Mouse (Mus musculus) thymus, adult 18-20 months (tissue): Measurements from ENCODE around the gene Mgrn1.
A peak's percentile ranks its signal among the peaks of the same experiment; 100 is the strongest.

Source experiments
- DNase-seq, 2 experiments: peaks; one replicate each; pipeline ENCODE4 v3.0.0; 2022; ENCODE audit warnings: mixed read lengths in 2 of 2

Mgrn1 gene

DNA sequence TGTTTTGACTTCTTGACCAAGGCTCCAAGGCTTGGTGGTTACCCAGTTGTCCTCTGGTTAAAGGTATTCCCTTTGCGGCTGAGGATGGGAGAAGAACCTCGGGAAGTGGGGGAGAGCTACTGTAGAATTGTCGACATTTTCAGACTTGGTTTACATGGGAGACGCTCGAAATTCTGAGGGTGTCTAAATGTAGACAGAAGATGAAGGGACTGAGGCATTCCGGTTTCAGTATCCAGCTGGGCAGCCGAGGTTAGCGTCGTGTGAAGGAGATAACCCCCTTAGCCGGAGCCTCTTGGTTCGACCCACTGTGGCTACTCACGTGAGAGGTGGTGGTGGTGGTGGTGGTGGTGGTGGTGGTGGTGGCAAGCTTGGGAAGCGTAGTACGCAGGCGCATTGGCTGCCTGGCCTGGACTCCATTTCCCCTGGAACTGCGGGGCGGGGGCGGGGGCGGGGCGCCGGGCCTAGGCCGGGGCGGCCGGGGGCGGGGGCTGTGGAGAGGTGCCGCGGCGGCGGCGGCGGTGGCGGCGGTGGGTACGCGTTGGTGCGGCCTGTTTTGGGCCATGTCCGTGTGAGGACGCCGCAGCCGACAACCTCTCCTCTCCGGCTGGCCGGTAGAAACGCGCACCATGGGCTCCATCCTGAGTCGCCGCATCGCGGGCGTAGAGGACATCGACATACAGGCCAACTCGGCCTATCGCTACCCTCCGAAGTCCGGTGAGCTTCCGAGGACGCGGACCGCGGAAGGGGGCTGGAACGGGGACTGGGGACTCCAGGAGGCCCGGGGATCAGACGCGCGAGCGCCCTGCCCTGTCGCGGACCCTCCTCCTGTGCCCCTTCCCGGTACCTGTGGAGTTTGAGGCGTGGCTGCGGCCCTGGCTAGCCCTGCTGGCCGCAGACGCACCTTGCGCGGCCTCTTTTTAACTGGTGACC is at the start of gene Mgrn1:
TSS of gene Mgrn1 (plus strand) at position 490 of the 930 bp plus-strand sequence.
- peak; percentile 68 to 75 for DNase-seq

DNA sequence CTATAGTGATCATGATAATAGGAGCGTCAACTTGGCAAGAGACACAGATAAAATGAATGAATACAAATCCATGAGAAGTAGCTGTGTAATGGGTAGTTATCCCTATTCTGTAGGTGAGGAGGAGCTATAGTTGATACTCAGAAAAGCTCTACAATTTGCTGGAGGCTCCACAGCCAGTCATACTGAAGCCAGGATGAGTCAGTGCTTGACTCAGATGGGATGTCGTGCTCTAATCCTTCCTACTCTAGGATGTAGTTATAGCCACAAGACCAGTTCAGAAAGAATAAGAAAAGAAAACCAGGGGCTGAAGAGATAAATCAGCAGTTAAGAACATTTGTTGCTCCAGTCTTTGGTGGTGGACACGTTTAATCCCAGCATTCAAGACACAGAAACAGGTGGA is 48.4 kb upstream of the Mgrn1 start:
- no peak for DNase-seq

DNA sequence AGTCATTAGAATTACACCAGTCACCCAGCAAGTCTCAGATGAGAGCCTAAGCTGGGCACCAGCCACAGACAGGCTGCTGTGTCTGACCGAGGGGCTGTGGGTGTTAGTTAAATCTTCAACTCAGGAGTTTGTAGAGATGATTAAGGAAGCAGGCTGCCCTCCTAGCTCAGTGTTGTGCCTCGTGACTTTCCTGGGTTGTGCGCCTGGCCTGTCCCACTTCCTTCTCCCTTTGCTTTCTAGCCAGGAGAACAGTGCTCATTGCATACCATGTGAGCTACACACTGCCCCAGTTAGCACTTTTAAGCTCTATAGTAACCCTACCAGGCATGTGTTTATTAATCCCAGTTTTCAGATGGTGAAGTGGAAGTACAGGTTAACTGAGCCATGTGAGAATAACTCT is 46.5 kb upstream of the Mgrn1 start:
- no peak for DNase-seq

DNA sequence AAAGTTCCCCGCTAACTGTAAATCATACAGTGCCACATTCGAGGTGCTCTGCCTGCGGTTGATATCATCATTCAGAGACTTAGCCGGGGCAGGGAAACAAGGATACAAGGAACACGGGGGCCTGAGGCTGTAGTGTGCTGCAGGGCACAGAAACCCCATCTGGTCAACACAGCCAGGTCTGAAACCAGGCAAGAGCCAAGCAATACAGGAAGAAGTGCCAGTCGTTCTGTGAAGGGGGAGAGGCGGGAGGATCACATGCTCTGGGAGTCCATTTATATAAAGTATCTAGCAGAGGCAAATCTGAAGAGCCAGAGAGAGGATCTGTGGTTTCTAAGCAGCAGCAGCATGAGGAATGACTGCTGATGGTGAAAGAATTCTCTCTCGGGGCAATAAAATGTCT is 45.8 kb upstream of the Mgrn1 start:
- no peak for DNase-seq

DNA sequence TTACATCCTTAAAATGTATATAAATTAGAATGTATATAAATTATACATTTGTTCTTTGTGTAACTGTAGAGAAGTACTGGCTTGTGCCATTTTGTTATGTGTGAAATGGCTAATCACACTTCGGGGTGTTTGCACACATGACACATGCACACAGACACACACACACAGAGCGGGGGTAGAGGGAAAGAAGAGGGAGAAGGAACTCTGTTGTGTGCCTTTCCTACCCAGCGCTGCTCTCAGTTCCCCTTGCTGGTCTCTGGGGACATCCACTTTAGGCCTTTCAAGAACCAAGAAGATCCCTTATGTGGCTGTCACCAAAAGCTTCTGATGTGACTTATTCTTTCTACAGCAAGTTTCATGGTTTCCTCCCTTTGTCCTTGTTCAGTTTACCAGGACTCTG is 39.0 kb upstream of the Mgrn1 start:
- no peak for DNase-seq

DNA sequence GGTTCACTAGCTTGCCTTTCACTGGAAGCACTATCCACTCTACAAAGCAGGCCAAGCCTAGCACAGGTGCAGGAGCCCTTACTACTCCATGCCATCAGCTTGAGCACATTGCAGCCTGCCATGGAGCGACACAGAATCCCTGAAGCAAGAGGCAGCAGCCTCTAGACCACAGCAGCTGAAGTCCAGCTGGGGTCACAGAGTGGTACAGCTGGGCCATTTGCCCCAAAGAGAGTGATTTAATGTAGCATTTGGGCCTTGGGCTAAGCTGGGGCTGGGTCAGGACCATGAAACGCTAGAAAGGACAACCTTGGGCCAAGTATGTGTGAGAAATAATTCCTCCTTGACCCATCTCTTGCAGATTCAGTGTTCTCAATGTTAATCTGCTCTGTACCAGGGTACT is 38.0 kb upstream of the Mgrn1 start:
- no peak for DNase-seq

DNA sequence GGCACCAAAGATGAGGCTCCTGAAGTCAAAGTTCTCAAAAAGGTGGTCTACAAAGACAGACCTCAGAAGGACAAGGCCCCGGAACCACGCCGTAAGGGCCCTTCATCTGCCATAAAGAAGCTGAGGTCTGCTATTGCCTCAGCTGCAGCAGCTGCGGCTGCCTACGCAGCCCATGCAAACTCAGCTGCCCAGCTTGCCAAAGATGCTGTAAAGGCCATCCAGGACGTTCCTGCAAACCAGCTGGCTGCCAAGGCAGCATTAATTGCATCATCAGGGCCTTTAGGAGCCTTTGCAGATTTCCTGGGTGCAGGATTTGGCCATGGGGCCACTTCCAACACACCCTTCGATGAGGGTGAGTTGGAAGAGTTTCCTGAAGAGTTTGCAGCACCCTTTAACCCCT is 35.7 kb upstream of the Mgrn1 start:
- DNase-seq, result no peak

DNA sequence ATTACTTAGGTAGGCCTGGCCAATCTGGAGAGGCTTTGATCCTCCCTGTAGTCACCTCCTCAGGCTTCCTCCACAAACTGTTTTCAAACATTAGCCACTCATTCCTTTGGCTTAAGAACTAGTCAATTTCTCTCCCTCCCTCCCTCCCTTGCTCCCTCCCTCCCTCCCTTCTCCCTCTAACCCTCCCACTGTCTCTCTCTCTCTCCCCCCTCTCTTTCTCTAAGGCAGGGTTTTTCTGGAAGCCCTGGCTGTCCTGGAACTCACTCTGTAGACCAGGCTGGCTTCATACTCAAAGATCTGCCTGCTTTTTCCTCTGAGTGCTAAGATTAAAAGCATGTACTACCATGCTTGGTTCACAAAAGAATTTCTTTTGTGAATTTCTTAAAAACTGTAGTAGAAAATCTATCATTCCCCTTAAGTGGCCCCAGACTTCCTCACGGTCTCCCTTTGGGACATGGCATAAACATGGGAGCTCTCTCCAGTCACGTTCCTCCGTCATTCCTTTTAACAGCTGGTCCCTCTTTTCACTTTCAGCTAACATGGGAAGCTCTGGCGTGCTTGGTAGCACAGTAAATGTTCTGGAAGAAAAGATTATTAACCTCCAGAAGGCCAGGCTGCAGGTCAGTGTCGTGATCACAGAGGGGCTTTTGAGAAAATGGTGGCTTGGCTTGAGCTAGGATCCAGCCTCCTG is 35.0 kb upstream of the Mgrn1 start:
- DNase-seq, result no peak

DNA sequence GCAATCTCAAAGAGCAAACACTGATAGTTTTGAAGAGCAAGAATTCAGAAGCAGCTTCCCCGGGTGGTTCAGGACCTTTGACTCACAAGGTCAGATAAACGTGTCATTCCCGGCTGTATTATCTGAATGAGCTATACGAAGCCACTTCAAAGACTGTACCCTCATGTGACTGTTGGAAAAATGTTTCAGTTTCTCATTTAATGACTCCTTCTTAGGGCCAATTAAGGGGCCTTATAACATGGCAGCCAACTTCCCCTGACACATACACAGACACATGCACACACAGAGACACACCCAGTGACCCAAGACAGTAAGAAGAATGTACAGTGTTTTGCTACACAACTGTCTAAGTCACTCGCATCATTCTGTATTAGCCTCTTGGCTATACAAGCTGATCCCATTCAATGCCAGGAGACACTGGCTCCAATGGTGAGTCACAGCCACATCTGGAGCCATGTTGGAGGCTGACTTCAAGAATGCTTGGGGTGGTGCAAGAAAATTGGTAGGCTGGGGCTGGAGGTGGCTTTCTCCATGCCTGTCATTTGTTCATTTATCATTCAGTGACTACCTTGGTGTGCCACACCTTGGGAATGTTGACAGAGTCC is 30.9 kb upstream of the Mgrn1 start:
- DNase-seq, result no peak

DNA sequence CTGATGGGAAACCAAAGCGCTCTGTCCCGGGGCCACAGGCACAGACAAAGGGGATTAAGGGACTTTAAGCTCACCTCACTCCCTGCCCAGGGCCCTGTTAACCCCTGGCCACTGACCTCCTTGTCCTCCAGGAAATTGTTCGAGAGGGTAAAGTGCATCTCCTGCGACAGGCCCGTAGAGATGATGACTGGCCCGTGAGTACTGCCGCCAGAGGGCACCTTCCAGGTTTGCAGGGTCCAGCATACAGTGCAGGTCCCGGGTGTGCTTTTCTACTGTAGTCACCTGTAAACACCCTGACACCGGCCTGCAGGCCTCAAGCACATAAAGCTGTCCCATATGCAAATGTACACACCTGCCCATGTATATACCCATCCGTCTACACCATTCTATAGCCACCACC is 24.7 kb upstream of the Mgrn1 start:
- DNase-seq, result no peak

DNA sequence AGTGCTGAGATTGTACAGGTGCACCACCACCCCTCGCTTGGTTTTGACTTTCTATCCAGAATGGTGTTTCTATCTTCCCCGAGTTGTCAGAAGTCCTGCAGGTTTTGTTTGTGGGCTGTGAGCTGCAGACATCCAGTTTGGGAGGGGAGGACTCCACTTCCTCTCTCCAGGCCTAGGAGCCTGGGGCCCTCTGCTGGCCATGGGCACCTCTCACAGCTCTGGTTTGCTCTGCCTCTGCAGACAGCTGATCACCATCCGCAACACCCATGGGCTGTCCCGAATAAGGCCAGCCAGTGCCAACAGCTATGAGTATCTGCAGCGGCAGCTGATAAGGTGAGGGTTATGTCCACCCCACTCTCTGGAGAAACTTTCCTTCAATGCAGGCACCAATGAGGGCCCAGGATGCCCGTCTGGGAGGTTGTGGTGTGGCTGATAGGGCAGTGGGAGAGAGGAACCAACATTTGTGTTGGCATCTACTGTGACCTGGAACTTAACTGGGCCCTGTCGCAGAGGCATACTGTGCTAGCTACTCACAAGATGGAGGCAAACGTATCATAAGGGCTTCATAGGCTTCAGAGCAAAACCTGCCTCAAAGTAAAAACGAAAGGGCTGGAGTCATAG is 23.1 kb upstream of the Mgrn1 start:
- peak; percentile 49 to 50 for DNase-seq

DNA sequence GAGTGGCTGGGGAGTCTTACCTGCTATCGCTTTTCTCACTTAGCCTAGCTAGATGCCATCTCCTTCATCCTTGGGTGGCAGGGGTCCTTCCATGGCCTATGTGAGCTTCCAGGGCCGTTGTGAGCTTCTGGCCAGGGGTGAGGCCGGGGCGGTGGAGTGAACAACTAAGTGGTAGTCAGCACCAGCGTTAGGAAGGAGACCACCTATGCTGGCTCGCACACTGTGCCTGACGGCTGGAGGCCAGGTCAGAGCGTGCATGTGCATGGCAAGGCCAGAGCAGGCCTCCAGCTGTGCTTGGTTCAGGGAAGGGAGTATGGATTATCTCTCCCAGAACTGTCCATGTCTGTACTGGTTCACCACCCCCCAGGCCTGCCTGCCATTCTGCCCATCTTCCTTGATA is 22.3 kb upstream of the Mgrn1 start:
- DNase-seq, result no peak

DNA sequence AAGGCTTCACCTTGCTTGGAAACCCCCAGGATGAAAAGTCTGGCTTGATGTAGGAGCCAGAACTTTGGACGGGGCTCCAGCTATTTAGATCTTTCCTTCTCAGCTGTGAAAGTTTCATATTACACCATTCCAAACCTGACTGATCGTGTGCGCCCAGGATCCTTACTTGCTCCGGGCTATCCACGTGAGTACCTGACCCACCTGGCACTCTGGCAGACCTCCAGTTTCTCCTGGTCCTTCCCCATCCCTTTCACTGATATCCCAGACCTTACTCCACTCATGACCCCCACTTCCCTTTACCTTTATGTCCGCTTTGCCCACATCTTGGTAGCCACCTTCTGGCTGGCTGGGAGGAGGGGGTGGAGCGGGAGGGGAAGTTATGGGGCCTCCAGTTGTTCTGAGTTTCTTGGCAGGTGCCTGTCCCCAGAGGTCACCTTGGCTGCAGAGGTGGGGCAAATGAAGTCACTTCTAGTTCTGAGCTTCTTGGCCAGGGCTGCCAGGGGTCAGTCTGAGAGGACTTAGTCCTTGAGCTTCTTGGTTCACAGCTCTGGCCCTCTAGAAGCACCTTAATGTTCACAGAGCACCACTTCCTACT is 19.9 kb upstream of the Mgrn1 start:
- no peak for DNase-seq

DNA sequence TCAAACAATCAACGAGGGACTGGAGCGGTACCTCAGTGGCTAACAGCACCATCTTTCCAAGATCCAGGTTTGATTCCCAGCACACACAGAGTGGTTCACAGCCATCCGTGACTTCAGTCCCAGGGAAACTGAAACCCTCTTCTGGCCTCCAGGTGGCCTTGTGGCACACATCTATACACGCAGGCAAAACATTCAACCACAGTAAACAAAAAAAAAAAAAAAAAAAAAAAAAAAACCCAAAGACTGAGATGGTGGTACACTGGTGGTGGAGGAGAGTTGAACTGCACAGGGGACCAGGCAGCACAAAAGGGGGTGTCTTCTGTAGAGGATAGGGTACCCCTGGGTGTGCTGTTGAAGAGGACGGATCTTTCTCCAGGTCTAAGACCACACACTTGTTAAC is 15.6 kb upstream of the Mgrn1 start:
- no peak for DNase-seq

DNA sequence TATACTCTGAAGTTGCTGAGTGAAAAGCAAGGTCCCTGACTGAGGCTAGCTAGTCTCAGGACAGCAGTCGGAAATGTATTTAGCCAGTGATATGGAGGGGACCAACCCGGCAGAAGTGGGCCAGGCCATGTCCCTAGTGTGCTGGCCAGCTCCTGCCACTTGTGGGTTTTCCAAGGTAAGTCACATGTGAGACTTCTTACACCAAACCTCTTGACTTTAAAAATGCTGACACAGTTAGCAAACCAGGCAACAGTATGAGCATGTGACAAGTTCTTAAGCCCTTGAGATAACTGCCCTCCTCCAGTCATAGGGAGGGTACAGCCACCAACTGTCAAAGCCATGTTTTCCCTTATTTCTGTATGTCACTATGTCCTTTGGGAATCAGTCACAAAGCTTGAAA is 14.1 kb upstream of the Mgrn1 start:
- DNase-seq, result no peak

DNA sequence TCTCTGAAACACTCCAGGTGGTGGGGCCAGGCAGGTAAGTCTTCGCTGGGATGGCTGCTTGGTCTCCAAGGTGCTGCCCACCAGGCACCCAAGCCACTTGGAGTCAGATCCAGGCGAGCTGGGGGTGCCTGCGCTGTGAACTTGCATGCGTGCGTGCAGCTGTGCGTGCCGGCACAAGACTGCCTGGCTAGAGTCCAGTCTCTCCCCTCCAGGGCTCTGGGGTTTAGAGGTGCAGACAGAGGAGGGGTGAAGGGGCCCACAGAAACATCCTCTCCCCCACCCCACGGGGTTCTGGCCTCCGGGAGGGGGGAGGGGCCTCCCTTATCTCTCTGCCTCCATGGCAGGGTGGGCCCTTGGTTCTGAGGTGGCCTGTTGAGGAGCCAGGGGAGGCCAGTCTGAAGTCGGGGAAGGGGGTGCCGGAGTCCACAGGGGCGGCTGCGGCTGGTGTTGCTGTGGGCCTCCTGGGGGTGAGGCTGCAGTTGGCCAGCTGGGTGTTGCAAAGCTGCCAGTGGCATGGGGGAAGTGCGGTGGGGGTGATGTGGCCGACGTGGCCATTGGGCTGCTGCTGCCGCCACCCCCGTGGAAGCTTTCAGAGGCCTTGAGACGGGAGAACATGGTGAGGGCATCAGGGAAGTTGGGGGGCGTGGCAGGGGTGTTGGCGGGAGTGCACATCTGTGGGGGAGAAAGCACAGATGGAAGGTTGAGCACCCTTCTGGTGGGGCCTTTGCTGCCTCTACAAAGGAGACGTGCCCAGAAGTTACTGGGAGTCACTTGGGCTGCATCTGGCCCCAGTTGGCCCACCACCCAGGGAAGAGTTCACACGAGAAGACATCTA is 10.6 kb upstream of the Mgrn1 start:
- DNase-seq, result no peak

DNA sequence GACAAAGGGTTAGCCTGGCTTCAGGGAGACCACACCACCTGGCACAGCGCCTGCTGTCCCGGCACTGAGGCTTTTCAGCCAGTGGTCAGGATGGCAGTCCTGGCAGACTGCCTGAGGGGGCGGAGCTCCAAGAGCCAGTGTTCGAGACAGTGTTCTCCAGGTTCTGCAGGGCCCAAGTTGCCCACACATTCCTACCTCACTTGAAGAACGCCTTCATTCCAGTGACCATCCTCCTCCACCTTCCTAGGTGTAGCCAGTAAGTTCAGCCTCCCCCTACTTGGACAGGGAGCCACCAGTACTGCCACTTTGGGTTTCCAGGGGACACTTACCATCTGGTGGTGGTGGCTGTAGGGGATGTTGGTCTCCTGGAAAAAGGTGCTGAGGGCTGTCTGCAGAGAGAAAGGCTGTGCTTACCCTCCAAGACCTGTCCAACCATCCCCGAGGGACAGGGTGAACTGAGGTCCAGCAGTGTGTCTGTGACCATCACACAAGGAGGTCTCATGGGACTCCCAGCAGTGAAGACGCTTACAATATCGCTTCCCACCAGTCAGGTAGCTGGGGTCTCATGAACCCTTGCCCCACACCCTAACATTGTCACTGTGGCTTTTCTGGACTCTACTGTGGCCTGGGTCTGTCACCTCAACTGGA is 9.9 kb upstream of the Mgrn1 start:
- no peak for DNase-seq

DNA sequence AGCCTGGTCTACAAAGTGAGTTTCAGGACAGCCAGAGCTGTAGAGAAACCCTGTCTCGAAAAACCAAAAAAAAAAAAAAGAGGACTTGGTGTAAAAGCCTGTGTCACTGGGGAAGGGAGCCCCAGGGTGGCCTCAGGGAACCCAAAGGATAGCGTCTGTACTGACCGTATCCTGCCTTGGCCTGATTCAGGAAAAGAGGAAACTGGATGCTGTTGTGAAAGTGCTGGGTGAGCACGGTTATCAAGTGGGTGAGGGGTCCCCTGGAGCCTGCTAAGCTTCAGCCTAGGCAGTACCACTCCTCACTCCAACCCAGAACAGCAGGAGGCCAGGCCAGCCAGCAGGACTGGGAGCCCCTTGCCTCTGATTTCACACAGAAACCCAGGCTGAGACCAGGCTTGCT is 8.9 kb upstream of the Mgrn1 start:
- DNase-seq, result no peak

DNA sequence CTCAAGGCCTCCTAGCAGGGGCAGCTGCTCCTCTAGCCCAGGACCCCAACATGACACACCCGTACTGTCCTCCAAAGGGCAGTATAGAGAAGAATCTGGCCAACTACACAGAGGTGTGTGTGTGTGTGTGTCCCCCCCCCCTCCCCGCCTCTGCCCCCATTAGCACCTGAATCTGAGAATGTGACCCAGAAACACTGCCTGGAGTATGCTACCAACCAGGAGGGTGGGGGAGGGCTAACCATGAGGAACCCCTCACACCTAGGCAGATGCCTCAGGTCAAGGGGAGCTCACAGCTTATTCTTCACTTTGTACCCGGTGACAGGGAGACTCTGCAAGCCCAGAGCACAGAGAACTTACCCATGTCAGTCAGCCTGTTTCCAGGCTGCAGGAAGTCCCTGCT is 8.3 kb upstream of the Mgrn1 start:
- DNase-seq, result no peak

DNA sequence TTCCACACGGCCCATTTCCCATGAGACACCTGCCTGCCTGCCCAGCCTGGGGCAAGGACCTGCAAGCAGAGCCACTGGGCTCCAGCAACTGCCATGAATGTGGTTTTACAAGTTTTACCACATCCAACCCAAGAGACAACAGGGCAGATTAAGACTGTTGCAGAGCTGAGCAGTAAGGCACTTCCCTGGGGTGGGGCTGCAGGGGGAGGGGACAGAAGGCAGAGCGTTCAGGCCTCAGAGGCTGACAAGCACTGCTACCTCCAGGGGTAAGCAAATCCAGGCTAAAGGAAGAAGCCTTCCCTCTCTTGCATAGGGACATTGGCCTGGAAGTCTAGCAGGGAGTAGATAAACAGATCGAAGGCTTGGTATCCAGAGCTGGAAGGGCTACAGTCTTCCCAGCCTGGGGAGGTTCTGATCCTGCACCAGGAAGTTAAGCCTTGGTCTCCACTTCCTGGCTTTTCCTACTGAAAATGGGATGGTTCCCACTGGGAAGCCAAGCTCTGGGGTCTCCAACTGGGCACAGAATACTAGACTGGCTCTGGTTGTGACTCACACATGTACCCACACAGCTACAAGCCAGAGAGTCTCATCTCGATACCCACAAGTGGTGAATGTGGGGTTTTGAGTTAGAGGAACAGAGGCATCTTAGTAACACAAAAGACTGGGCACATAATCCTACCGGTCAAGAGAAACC is 7.7 kb upstream of the Mgrn1 start:
- DNase-seq, result peak; percentile 61 to 67
